Mouse (Mus musculus): ENCODE data around the gene Lrrtm4.

DNA sequence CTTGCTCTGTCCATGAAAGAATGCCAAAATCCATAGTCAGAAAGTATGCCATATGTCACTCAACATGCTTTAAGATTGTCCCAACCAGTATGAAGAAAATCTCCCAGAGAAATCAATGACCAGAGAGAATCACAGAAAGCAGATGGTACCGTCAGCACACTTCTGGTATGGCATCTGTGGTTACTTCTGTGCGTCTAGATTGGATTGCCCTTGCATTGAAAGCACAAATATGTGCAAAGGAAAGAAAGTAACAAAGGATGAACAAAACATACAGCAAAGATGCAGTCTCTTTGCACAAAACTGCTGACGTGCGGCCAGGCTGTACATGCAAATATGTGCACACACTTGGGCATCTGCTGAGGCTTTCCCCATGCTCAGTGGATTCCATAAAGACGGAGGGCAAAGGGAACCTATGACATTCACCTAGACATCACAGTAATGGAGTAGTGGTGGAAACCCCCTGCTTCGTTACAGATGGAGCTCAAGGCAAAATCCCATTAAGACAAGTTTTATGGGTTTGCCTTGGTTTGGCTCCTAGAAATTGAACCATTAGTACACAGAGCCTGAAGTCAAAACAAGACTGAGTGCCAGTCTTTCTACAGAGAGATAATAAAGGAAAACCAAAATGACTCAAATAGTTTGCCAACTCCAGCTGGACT, 604.1 kb downstream of the Lrrtm4 start:
- no peak for TF ChIP-seq CTCF (IDR thresholded peaks at IDR 0.05; ENCODE audit: borderline replicate concordance, insufficient read depth, low read length)
- no peak for TF ChIP-seq POLR2A (IDR thresholded peaks at IDR 0.05; ENCODE audit: low read depth, low read length)

Data from embryonic fibroblast, embryonic 13.5 days (primary cell).